Mouse (Mus musculus) brain, embryonic 14.5 days (tissue): ENCODE measurements around the gene Myo10.

Experiments used
- CTCF ChIP-seq: fragments of 200-500 bp; IDR thresholded peaks from 2 replicates; pipeline ENCODE4 v1.5.1; 2012; ENCODE audit warnings: inconsistent platforms, mild to moderate bottlenecking, moderate library complexity, borderline replicate concordance; ENCODE audit not compliant: insufficient read depth, insufficient read length; ENCODE audit errors: extremely low read depth
- POLR2A ChIP-seq: fragments of 200-500 bp; IDR thresholded peaks from 2 replicates; pipeline ENCODE4 v1.6.1; 2012; ENCODE audit warnings: mild to moderate bottlenecking, inconsistent platforms, borderline replicate concordance; ENCODE audit not compliant: poor library complexity, insufficient read depth, insufficient read length, severe bottlenecking; ENCODE audit errors: extremely low read depth

- TF ChIP-seq CTCF (no peak), POLR2A (no peak)
Observed at GRCm38 (mm10) chr15:25787965-25788364, 165.6 kb downstream of the Myo10 start.
